Mouse (Mus musculus) layer of hippocampus, postnatal 36 days (tissue): ENCODE measurements around the gene Fbrsl1. TPM values are rescaled to one million over a fixed set of nuclear protein-coding genes. Genes with fewer than 3 reads are reported as not detected.
"Not testable (repeated sequence)": the region's sequence is repeated elsewhere in the genome, so short reads cannot be mapped to it uniquely, and the experiment has no call there.

Experiments
- DNase-seq, 2 experiments: peaks; one replicate each; pipeline ENCODE4 v3.0.0; 2022
- total RNA-seq, 2 experiments: library from RNA; stranded (reverse); gene quantifications; 2 replicates each; pipeline ENCODE4 v1.2.3; 2021

The Fbrsl1 gene
- total RNA-seq, 2 experiments from 2014 or later, result 78.1 to 89.6 TPM

GRCm38 (mm10) chr5:110449294-110449693 lies 991 bp upstream of the Fbrsl1 start:
- DNase-seq, result no peak

- peak in 1 of 2 experiments; percentile 29 for DNase-seq
Observed at GRCm38 (mm10) chr5:110447720-110448435, 425 bp downstream of the Fbrsl1 start.

- DNase-seq, result no peak
Observed at GRCm38 (mm10) chr5:110444509-110444908, 3.8 kb downstream of the Fbrsl1 start.

- DNase-seq, result no peak
Observed at GRCm38 (mm10) chr5:110442966-110443590, 5.2 kb downstream of the Fbrsl1 start.

- no peak for DNase-seq
Observed at GRCm38 (mm10) chr5:110439565-110440310, 8.6 kb downstream of the Fbrsl1 start.

- DNase-seq, result no peak
Observed at GRCm38 (mm10) chr5:110438591-110438990, 9.7 kb downstream of the Fbrsl1 start.

- no peak for DNase-seq
Observed at GRCm38 (mm10) chr5:110437632-110438261, 10.6 kb downstream of the Fbrsl1 start.

GRCm38 (mm10) chr5:110436166-110436565 lies 12.1 kb downstream of the Fbrsl1 start:
- not testable (repeated sequence) for DNase-seq

GRCm38 (mm10) chr5:110434816-110435215 lies 13.5 kb downstream of the Fbrsl1 start:
- DNase-seq, result no peak

GRCm38 (mm10) chr5:110429045-110429444 lies 19.3 kb downstream of the Fbrsl1 start:
- peak; percentile 50 to 54 for DNase-seq

- no peak for DNase-seq
Observed at GRCm38 (mm10) chr5:110428290-110428689, 20.0 kb downstream of the Fbrsl1 start.

GRCm38 (mm10) chr5:110425187-110425586 lies 23.1 kb downstream of the Fbrsl1 start:
- DNase-seq, result no peak

- no peak for DNase-seq
Observed at GRCm38 (mm10) chr5:110424204-110424603, 24.1 kb downstream of the Fbrsl1 start.

- no peak for DNase-seq
Observed at GRCm38 (mm10) chr5:110421393-110421792, 26.9 kb downstream of the Fbrsl1 start.

GRCm38 (mm10) chr5:110420950-110421349 lies 27.4 kb downstream of the Fbrsl1 start:
- no peak for DNase-seq

- DNase-seq, result no peak
Observed at GRCm38 (mm10) chr5:110420201-110420600, 28.1 kb downstream of the Fbrsl1 start.

GRCm38 (mm10) chr5:110418523-110418911 lies 29.8 kb downstream of the Fbrsl1 start:
- no peak for DNase-seq

GRCm38 (mm10) chr5:110417756-110418522 lies 30.4 kb downstream of the Fbrsl1 start:
- DNase-seq, result no peak

GRCm38 (mm10) chr5:110416825-110417401 lies 31.4 kb downstream of the Fbrsl1 start:
- DNase-seq, result peak; percentile 59 to 69

- no peak for DNase-seq
Observed at GRCm38 (mm10) chr5:110415806-110416700, 32.2 kb downstream of the Fbrsl1 start.

GRCm38 (mm10) chr5:110415022-110415421 lies 33.3 kb downstream of the Fbrsl1 start:
- DNase-seq, result no peak
